Mouse (Mus musculus) bone marrow macrophage, adult 2 months (primary cell): Measurements from ENCODE around the gene Stat6.

Source experiments
- CTCF ChIP-seq: IDR thresholded peaks from 2 replicates; pipeline ENCODE4 v1.5.1; 2012; ENCODE audit warnings: low read depth, mild to moderate bottlenecking, low read length, moderate library complexity
- POLR2A ChIP-seq: IDR thresholded peaks from 2 replicates; pipeline ENCODE4 v1.6.1; 2012; ENCODE audit warnings: mild to moderate bottlenecking, low read depth, low read length, borderline replicate concordance

DNA sequence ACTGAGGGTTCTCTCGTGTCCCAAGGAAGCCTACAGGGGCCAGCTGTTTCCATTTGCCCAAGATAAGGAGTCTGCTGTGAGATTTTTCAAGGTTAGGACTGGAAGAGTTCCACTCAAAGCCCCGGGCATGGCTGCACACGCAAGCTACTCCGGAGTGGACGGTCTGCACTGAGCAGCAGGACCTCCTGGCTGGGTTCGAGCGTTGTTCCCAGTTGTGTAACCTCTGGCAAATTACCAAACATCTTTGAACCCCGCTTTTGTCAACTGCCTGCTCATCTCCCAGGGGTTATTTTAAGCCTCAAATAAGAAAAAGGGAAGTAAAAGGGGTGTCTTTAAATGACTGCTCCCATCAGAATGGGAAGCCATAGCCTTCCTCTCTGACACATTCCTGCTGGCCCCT lies 48.4 kb upstream of the Stat6 start:
- TF ChIP-seq CTCF (no peak), POLR2A (no peak)
